Mouse (Mus musculus) liver, embryonic 14.5 days (tissue): ENCODE results near the gene Dgkz. TPM values are rescaled to one million over a fixed set of nuclear protein-coding genes. Genes with fewer than 3 reads are reported as not detected.

Source experiments
- ATAC-seq: fragments of 200-750 bp; cut with Nextera tagmentation; 2 replicates; pipeline ENCODE4 v1.8.0; 2017; ENCODE audit warnings: moderate number of reproducible peaks, mild to moderate bottlenecking, moderate library complexity; ENCODE audit not compliant: insufficient read depth
- DNase-seq, 3 experiments: peaks; one replicate each; pipeline ENCODE4 v3.0.0-alpha.2; 2012 to 2013; ENCODE audit warnings: low read depth in 3 of 3, low spot score in 3 of 3
- H3K27ac ChIP-seq: fragments of 300-500 bp; sonication (generic); 2 replicates; pipeline ENCODE4 v1.5.1; 2014; ENCODE audit warnings: moderate library complexity, mild to moderate bottlenecking, control low read depth, inconsistent platforms
- H3K27me3 ChIP-seq: fragments of 300-500 bp; sonication (generic); 2 replicates; pipeline ENCODE4 v1.6.1; 2014; ENCODE audit warnings: mild to moderate bottlenecking, low read length, moderate library complexity; ENCODE audit not compliant: control insufficient read depth, insufficient read depth
- H3K36me3 ChIP-seq: fragments of 300-500 bp; sonication (generic); replicated peaks from 2 replicates; pipeline ENCODE4 v1.6.1; 2014; ENCODE audit warnings: low read depth; ENCODE audit not compliant: control insufficient read depth, insufficient read depth
- H3K4me1 ChIP-seq, 2 experiments: fragments of 200-500 bp in 1 of 2; fragments of 300-500 bp in 1 of 2; sonication (generic) in 1 of 2; replicated peaks; 2 replicates each; pipeline ENCODE4 v1.6.1; 2012 to 2014; ENCODE audit warnings: antibody characterized with exemption in 1 of 2, inconsistent platforms in 1 of 2, low read length in 1 of 2; ENCODE audit not compliant: control insufficient read depth in 2 of 2, insufficient read depth in 2 of 2
- H3K4me2 ChIP-seq: fragments of 300-500 bp; sonication (generic); 2 replicates; pipeline ENCODE4 v1.6.1; 2014; ENCODE audit warnings: low read depth, mild to moderate bottlenecking, control low read depth, moderate library complexity
- H3K4me3 ChIP-seq, 2 experiments: fragments of 200-500 bp in 1 of 2; fragments of 300-500 bp in 1 of 2; sonication (generic) in 1 of 2; 2 replicates each; pipeline ENCODE4 v1.5.1; 2012 to 2014; ENCODE audit warnings: low read depth in 2 of 2, low read length in 2 of 2, mild to moderate bottlenecking in 2 of 2, control low read depth in 1 of 2, inconsistent platforms in 1 of 2, moderate library complexity in 1 of 2; ENCODE audit not compliant: insufficient read depth in 1 of 2
- H3K9ac ChIP-seq: fragments of 300-500 bp; sonication (generic); replicated peaks from 2 replicates; pipeline ENCODE4 v1.6.1; 2014; ENCODE audit warnings: mild to moderate bottlenecking, control low read depth, moderate library complexity
- H3K9me3 ChIP-seq: fragments of 300-500 bp; sonication (generic); 2 replicates; pipeline ENCODE4 v1.6.1; 2016; ENCODE audit warnings: low read length, mixed read lengths; ENCODE audit not compliant: control insufficient read depth
- CTCF ChIP-seq: IDR thresholded peaks from 2 replicates; pipeline ENCODE4 v1.5.1; 2016; ENCODE audit warnings: antibody characterized with exemption, low read depth, control low read depth
- EP300 ChIP-seq: IDR thresholded peaks from 2 replicates; pipeline ENCODE4 v1.6.1; 2016; ENCODE audit warnings: antibody characterized with exemption, low read depth
- WGBS: fragments of 180-500 bp; shearing (Covaris S2); extraction: QIAGEN DNeasy Blood & Tissue Kit; methylation state at CpG from one replicate; pipeline ENCODE4 v1.1.7; 2014; ENCODE audit not compliant: insufficient replicate concordance; 5-methylcytosine and 5-hydroxymethylcytosine counted together
- polyA plus RNA-seq, 2 experiments: library from polyadenylated mRNA; depleted of rRNA in 1 of 2; stranded (reverse) in 1 of 2; unstranded in 1 of 2; fragments of >200 nt; fragmentation: Nextera tagmentation in 1 of 2; extraction: Ambion mirVana in 1 of 2; gene quantifications; 2 replicates each; pipeline versions ENCODE4 v1.2.1 to v1.2.3; 2012 to 2014

The Dgkz gene
- polyA plus RNA-seq, 2 experiments, result 19.6 to 60.7 TPM

DNA sequence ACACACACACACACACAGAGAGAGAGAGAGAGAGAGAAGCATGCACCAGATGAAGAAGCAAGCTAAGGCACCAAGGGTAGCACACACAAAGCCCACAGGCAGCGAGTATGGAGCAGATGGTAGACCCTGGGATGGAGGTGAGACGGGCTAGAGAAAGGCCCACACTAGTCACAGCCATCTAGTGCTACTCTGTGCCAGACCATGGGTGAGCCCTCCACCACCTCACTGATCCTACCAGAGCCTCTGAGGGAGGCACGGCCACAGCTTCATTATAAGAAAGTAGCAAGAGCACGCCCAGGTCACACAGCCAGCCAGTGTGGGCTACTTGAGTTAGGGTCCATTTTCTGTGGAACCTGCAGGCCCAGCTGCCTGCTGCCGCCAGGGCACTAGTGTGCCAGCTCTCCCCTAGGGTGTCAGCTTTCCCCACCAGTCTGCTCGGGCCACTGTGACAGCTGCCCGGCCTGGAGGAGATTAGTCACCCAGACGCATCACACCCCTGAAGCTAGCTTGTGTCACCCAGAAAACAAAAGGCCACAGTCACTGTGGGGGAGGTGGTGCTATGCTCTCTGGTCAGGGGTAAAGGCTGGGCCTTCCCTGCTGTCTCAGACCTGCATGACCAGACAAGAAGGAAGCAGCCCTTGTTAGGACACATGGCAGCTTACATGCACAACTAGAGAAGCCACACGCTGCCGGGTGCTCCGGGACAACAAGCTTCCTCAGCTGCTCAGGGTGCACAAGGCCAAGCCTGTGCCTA lies 28.1 kb downstream of the Dgkz start:
- H3K36me3 ChIP-seq, result peaks cover 11% of the 10 kb centered on the region
- TF ChIP-seq EP300, result no peak
- TF ChIP-seq CTCF, result 0 out of 2 replicates have a peak, but pooled peaks have one; percentile 20
- peak overlapping the region; percentile 74 for H3K27ac ChIP-seq
- peaks cover 47 to 55% of the 10 kb centered on the region in 2 experiments for H3K4me1 ChIP-seq
- H3K9ac ChIP-seq, result peak overlapping the region; percentile 63
- 15% methylated on average over 11 of the region's 11 CpGs for WGBS
- no peaks in the 10 kb centered on the region for H3K27me3 ChIP-seq
- peak overlapping the region; percentile 45 to 48 for H3K4me3 ChIP-seq
- H3K9me3 ChIP-seq, result no peaks in the 10 kb centered on the region
- H3K4me2 ChIP-seq, result peak overlapping the region; percentile 68
- ATAC-seq (peak; percentile 53), DNase-seq (peak in 2 of 3 experiments; percentile 51 to 60)

DNA sequence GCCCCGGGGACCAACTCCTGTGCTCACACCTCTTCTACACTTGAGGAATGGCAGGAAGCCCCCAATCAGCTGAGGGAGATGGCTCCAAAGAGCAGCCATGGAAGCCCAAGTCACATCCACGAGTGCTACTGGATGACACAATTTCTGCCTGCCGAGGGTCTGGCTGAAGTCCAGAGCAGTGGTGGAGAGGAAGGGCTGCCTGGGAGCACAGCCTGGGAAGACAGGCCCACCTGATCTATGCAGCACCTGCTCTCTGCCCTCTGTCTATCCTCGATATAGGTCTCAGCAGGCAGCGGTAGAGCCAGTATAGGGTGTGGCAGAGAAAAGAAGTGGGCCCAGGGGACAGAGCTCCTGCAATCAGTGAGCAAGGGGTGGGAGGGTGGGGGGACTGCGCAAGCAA lies 28.8 kb downstream of the Dgkz start:
- H3K27me3 ChIP-seq, result no peaks in the 10 kb centered on the region
- peaks cover 14% of the 10 kb centered on the region for H3K36me3 ChIP-seq
- peak overlapping the region; percentile 68 for H3K4me2 ChIP-seq
- DNase-seq (no peak), ATAC-seq (no peak)
- H3K4me3 ChIP-seq, result no peak overlapping the region; a peak in 1 of 4 replicates
- H3K9ac ChIP-seq, result peak overlapping the region; percentile 63
- peaks cover 46 to 52% of the 10 kb centered on the region in 2 experiments for H3K4me1 ChIP-seq
- TF ChIP-seq EP300 (no peak), CTCF (no peak)
- H3K9me3 ChIP-seq, result no peaks in the 10 kb centered on the region
- peak overlapping the region; percentile 74 for H3K27ac ChIP-seq
- 26% methylated on average over 6 of the region's 6 CpGs for WGBS

- no peak for DNase-seq
- no peaks in the 10 kb centered on the region for H3K9me3 ChIP-seq
- H3K4me3 ChIP-seq, result no peak within 1 kb of the TSS; a peak in 1 of 4 replicates
- H3K27me3 ChIP-seq, result no peaks in the 10 kb centered on the region
- peak within 1 kb of the TSS; percentile 68; the same call in 1 of the 2 replicates for H3K4me2 ChIP-seq
- peak within 1 kb of the TSS; percentile 15 for H3K27ac ChIP-seq
- TF ChIP-seq EP300 (no peak), CTCF (no peak)
- no peak within 1 kb of the TSS; the same call in 1 of the 2 replicates for H3K9ac ChIP-seq
- ATAC-seq, result no peak
- 89% methylated on average over 18 of the region's 18 CpGs for WGBS
- H3K4me1 ChIP-seq, result peaks cover 39 to 45% of the 10 kb centered on the region in 2 experiments
- peaks cover 18% of the 10 kb centered on the region for H3K36me3 ChIP-seq
Measured at GRCm38 (mm10) chr2:91945483-91945882, 30.2 kb downstream of the Dgkz start, which contains the start of gene Gm9821. Gm9821 (plus strand) TSS chr2:91945703.

- H3K36me3 ChIP-seq, result peaks cover 24% of the 10 kb centered on the region
- TF ChIP-seq CTCF (peak; percentile 98), EP300 (no peak)
- DNase-seq (peak in 1 of 3 experiments; percentile 50), ATAC-seq (peak; percentile 33)
- H3K4me2 ChIP-seq, result no peak overlapping the region
- H3K27me3 ChIP-seq, result no peaks in the 10 kb centered on the region
- H3K9me3 ChIP-seq, result no peaks in the 10 kb centered on the region
- no peak overlapping the region for H3K4me3 ChIP-seq
- 34% methylated on average over 13 of the region's 13 CpGs for WGBS
- H3K9ac ChIP-seq, result no peak overlapping the region
- H3K4me1 ChIP-seq, result peaks cover 29 to 38% of the 10 kb centered on the region in 2 experiments
- no peak overlapping the region for H3K27ac ChIP-seq
Measured at GRCm38 (mm10) chr2:91944170-91944950, 31.3 kb downstream of the Dgkz start.

GRCm38 (mm10) chr2:91942356-91942755 lies 33.3 kb downstream of the Dgkz start:
- Histone ChIP-seq H3K36me3 (peaks cover 42% of the 10 kb centered on the region), H3K4me2 (no peak overlapping the region), H3K4me3 (no peak overlapping the region), H3K4me1 (peaks cover 9 to 18% of the 10 kb centered on the region in 2 experiments), H3K9me3 (no peaks in the 10 kb centered on the region), H3K27me3 (no peaks in the 10 kb centered on the region), H3K27ac (no peak overlapping the region), H3K9ac (no peak overlapping the region)
- DNase-seq, result no peak
- no peak for ATAC-seq
- 81% methylated on average over 6 of the region's 6 CpGs for WGBS
- TF ChIP-seq CTCF (peak; percentile 76), EP300 (no peak)
